Mouse (Mus musculus) cerebellum, adult 11-12 months (tissue): ENCODE data around the gene Gm21874.
"Not testable (repeated sequence)": the region's sequence is repeated elsewhere in the genome, so short reads cannot be mapped to it uniquely, and the experiment has no call there.

Source experiments
- DNase-seq: peaks from one replicate; pipeline ENCODE4 v3.0.0; 2022

The Gm21874 gene

GRCm38 (mm10) chrY:9416048-9416447 lies at the start of gene Gm21874:
TSS of gene Gm21874 (minus strand) at chrY:9416148.
- not testable (repeated sequence) for DNase-seq
